Mouse (Mus musculus): ENCODE results near the gene Ercc2.
A peak's percentile ranks its signal among the peaks of the same experiment; 100 is the strongest.

Gene Ercc2

DNA sequence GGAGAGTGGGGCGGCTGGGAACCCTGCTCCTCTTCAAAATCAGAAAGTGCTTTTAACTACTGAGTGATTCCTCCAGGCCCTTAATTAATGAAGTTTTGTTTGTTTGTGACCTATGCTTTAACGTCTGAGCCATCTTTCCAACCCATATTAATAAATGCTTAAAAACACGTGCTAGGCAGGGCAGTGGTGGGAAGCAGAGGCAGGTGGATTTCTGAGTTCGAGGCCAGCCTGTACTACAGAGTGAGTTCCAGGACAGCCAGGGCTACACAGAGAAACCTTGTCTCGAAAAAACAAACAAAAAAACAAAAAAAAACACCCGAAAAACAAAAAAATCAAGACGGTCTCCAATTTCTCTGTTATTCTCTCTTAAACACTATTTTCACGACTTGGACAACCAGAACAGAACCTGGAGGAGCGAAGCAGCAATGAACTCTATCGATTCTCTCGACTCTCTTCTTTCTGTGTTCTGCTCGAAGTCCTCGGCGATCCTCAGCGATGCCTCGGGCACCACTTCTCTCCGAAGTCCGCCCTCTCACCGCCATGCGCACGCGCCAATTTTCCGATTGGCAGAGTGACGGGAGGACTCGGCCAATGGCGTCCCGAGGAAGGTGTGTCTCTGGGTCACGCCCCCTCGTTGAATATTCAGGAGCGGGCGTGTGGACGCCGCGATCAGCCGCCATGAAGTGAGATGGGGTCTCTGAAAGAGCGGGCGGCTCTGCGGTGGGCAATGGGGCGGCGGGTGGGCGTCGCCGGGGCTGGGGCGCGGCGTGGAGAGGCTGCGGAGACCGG lies at the start of gene Ercc2:
Gene Ercc2 (plus strand): TSS at position 634 of the 789 bp plus-strand sequence.
- DNase-seq (ENCODE audit: extremely low spot score, low read depth, low spot score), result peak; percentile 97

GRCm38 (mm10) chr7:19332709-19333352 lies 49.0 kb upstream of the Ercc2 start:
- no peak for DNase-seq (ENCODE audit: extremely low spot score, low read depth, low spot score)

GRCm38 (mm10) chr7:19335583-19335982 lies 46.2 kb upstream of the Ercc2 start:
- DNase-seq (ENCODE audit: extremely low spot score, low read depth, low spot score), result no peak

DNA sequence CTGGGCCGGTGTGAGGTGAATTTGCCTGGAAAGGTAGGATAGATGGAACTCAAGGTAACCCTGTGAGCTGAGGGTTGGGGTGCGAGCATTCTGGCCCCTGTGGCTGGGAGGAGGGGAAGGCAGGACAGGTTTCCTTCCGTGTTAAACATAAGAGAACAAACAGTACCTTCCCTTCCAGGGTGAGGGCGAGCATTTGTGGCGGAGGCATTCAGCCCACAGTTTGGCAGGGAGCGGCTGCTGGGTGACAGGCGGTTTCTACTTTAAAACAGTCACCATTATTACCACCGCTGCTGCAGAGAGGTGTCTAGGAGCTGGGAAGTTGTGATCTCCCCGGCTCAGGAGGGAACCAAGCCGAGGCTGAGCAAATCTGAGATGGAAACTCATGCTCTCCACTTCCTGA lies 44.7 kb upstream of the Ercc2 start:
- DNase-seq (ENCODE audit: extremely low spot score, low read depth, low spot score), result no peak

DNA sequence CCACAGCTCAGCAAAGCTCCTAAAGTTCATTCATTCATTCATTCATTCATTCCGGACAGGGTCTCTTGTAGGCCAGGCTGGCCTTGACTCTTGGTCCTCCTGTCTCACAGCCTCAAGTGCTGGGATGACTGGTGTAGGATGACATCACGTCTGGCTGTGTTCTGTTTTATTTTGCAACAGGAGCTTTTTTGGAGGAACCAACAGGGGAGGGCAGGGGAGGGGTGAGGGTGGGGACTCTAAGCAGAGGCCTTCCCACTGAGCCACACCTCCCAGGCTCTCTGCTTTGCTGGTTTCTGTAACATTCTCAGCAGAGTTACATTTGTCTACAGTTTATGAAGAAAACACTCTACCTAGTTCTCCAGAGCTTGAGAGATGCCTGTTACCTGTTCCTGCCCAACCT lies 43.8 kb upstream of the Ercc2 start:
- DNase-seq (ENCODE audit: extremely low spot score, low read depth, low spot score), result no peak

DNA sequence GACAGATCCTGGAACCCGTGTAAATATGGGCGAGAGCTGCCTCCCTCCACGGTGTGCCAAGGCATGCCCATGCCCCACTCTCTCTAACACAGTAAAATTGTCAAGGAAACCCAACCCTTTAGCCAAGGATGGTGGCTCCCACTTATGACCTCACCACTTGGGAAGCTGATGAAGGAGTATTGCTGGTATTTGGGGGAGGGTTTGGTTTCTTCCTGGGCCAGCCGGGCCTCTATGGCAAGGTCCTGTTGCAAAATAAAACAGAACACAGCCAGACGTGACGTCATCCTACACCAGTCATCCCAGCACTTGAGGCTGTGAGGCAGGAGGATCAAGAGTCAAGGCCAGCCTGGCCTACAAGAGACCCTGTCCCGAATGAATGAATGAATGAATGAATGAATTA lies 43.2 kb upstream of the Ercc2 start:
- DNase-seq (ENCODE audit: extremely low spot score, low read depth, low spot score), result no peak

DNA sequence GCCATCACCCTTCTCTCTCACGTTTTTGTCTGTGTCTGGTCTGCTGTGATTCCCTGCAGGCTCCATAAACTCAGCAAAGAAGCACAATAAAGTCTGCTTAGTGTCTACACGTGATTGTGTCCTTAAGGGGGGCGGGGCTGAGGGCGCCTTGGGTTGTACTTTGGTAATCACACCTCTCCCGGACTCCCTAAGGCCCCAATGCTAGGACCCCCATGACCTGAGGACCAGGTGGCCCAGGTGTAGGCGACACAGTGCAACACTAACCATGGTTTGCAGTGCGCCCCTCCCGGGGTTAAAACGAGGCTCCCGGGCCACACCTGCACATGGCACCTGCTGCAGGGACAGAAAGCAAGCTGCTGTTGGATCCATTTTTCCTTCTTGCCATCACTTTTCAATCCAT lies 40.6 kb upstream of the Ercc2 start:
- no peak for DNase-seq (ENCODE audit: extremely low spot score, low read depth, low spot score)

DNA sequence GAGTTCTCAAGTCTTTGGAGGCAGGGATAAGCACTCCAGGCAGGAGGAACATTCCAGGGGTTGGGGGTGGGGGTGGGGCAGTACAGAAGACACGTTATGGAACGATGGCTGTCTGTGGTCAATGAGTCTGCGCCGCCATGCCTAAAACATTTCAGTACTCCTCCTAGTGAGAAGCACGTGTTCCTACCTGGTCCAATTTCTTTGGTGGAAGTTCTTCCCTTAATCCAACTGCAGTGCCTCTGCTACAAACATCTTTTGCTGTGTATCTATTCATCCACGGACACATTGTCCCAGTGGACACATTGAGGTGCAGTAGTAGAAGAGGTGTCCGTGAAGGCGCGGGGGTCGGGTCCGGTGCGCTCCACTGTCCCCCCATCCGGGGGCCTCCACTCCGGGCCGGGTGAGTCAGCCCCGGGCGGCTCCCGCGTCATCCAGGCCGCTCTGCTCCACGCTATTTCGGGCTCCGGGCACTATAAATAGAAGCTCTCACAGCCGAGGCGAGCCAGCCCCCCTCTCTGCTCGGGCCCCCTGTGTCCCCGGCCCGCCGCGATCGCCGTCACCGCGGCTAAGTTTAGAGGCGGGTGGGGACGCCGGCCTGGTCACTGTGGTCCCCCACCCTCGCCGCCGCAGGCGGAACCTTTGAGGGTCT lies 39.9 kb upstream of the Ercc2 start:
- DNase-seq (ENCODE audit: extremely low spot score, low read depth, low spot score), result no peak

DNA sequence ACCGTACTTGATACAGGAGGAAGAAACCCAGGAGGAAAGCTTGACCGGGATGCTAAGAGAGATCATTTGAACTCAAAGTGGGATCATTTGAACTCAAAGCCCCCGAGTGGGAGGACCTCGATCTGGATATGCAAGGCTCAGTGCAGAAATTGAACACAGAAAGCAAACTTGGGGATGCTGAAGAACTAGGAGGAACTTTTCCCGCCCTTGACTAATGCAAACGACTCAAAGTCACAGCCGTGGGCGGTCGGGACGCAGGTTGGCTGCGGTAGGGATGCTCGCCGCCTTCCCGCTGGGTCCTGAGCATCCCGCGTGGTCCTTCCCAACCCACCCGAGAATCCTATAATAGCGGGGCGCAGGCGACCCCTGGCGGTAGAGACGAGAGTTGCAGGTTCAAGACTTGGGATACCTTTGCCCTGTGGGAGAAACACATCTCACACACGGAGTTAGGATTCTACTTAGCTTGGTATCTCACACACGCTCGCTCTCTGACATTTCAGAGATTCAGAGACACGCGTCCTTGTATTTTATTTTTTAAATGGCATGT lies 39.3 kb upstream of the Ercc2 start:
- DNase-seq (ENCODE audit: extremely low spot score, low read depth, low spot score), result no peak

- DNase-seq (ENCODE audit: extremely low spot score, low read depth, low spot score), result no peak
Measured at GRCm38 (mm10) chr7:19343210-19343808, 38.5 kb upstream of the Ercc2 start.

DNA sequence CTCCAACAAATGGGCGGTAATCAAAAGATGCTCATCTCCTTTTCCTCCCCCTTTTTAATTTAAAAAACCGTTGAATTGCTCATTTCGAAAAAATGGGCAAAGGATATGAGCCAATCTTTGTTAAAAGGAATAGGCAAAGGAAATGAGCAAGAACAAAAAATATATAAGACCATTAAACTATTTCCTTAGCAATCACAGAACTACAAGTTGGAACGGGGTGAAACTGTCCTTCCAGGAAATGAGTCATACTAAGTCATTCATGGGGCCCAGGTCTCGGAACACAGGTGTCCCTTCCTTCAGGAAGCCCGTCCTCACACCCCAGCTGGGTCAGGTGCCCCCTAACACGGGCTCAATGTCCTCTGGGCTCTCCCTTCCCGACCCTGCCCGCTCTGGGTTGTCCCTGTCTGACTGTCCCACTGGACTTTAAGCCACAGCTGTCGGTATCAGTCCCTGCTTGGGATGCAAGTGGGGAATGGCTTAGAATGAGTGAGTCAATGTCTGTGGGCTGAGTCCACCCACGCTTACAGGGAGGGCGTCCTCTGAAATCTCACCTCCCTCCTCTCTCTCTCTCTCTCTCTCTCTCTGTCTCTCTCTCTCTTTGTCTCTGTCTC lies 37.5 kb upstream of the Ercc2 start, which contains the start of gene Ercc1:
Gene Ercc1 (plus strand): TSS at position 542 of the 611 bp plus-strand sequence.
- DNase-seq (ENCODE audit: extremely low spot score, low read depth, low spot score), result no peak

- peak; percentile 97 for DNase-seq (ENCODE audit: extremely low spot score, low read depth, low spot score)
Measured at GRCm38 (mm10) chr7:19344938-19345471, 36.8 kb upstream of the Ercc2 start.

GRCm38 (mm10) chr7:19349188-19349915 lies 32.5 kb upstream of the Ercc2 start:
- no peak for DNase-seq (ENCODE audit: extremely low spot score, low read depth, low spot score)

DNA sequence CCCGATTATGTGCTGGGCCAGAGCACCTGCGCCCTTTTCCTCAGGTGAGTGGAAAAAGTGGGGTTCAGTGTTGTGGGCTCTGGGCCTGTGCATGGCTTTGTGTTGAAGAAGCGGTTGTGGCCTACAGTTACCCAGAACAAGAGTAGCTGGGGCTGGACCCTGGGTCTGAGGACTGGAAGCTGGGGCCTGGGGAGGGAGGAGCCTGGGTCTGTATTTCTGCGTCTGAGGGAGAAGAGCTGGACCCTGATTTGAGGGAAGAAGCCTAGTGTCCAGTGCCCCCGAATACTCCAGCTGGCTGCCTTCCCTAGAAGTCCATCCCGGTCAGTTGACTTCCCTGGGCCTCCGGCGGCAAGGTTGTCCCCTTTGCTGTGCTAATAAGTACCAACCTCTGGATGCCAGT lies 31.6 kb upstream of the Ercc2 start:
- no peak for DNase-seq (ENCODE audit: extremely low spot score, low read depth, low spot score)

DNA sequence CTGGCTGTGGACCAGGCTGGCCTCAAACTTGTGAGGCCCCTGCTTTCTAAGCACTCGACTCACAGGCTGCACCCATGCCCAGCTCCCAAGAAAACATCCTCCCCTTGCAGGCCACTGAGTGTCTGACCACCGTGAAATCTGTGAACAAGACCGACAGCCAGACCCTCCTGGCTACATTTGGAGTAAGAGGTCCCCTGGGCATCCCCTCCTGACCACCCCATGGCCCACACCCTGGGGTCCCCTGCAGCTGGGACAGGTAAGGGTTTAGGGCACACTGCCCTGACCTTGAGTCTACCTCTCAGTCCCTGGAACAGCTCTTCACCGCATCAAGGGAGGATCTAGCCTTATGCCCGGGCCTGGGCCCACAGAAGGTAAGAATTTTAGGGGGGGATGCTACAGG lies 26.8 kb upstream of the Ercc2 start:
- DNase-seq (ENCODE audit: extremely low spot score, low read depth, low spot score), result no peak

GRCm38 (mm10) chr7:19356311-19356710 lies 25.5 kb upstream of the Ercc2 start:
- DNase-seq (ENCODE audit: extremely low spot score, low read depth, low spot score), result no peak

DNA sequence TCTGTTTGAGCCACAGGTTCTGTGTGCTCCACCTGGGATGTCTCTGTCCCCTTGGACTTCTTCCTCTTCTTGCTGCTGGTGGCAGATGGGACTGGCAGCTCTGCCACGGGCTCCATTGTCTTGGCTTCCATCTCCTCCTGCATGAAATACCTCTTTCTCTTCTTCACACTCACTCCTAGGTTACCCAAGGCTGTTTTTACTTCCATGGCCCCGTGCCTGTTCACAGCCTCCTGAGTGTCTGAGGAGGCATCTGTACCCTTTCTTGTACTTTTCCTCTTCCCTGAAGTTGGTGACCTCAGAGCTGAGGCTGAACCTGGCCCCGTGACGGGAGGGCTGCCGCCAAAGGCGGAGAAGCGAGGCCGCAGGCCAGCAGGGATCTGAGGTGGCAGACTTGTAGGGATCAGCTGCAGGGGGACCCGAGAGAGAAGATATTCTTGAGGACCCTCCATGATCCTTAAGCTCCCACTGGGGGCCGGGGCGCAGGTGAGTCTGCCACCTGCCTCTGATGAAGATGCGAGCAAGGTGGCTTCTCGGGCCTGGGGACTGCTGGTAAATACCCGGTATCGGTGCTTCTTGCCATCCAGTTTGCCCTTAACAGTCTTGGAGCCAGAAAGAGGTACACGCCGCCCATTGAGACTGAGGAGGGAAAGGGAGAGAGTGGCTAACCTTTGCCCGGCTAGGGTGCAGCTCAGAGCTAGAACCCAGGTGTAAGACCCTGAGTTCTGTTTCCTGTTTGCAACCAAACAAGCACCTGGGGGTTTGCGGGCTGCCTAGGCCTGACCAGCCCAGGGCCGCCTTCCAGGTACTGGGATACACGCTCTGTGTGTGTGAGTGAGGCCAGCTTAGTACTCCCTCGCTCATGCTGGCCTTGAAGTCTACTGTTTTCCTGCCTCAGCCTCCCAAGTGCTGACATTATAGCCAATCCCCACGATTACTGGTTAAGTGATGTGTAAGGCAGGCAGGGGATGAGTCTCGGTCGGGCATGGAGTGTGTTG lies 24.1 kb upstream of the Ercc2 start:
- no peak for DNase-seq (ENCODE audit: extremely low spot score, low read depth, low spot score)

DNA sequence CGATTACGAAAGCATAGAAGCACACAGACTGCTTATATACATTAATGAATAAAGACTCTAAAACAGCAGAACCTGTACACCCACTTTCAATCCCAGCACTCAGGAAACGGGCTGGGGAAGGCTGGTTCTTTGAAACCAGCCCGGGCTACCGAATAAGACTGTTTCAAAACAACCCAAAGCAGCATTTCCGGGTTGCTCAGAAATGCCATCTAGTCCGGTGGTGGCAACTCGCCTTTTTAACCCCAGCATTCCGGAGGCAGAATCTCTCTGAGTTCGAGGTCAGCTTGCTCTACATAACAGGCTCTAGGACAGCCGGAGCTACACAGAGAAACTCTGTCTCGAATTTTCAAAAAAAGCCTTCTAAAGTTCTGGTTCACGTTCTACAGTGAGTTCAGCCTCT lies 23.2 kb upstream of the Ercc2 start:
- no peak for DNase-seq (ENCODE audit: extremely low spot score, low read depth, low spot score)

Measured in hindlimb bud, embryonic 11.5 days (tissue).